Mouse (Mus musculus): Measurements from ENCODE around the gene Pdcd11.

GRCm38 (mm10) chr19:47104641-47105271 lies 14.2 kb downstream of the Pdcd11 start:
- TF ChIP-seq CTCF (IDR thresholded peaks at IDR 0.05; ENCODE audit: low read depth) (no peak), EP300 (IDR thresholded peaks at IDR 0.05; ENCODE audit: low read depth) (no peak)

All from liver, postnatal 0 days (tissue).